Mouse (Mus musculus): Measurements from ENCODE around the gene Rps27. TPM values are rescaled to one million over a fixed set of nuclear protein-coding genes. Genes with fewer than 3 reads are reported as not detected.

The Rps27 gene
- polyA plus RNA-seq, 1 experiment: 28.1 TPM

DNA sequence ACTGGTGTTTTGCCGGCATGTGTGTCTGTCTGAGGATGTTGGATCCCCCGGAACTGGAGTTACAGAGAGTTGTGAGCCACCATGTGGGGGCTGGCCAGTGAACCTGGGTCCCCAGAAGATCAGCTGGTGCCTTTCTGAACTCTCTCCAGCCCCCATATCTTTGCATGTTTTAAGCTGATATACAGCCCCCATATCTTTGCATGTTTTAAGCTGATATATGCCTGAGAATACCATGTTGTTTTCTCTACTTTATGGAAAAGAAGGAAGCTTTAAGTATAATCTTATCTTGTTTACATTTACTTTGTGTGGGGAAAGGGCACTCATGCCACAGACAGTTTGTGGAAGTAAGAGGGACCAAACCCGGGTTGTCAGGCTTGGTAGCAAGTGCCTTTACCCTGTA lies 33.9 kb downstream of the Rps27 start:
- Histone ChIP-seq H3K27me3 (ENCODE audit: control insufficient read depth, insufficient read depth, low read length, poor library complexity, severe bottlenecking) (no peaks in the 10 kb centered on the region), H3K27ac (ENCODE audit: insufficient read depth, low read length) (no peak overlapping the region), H3K9me3 (replicated peaks; ENCODE audit: control insufficient read depth, insufficient read depth, low read length, poor library complexity, severe bottlenecking) (no peaks in the 10 kb centered on the region), H3K4me1 (ENCODE audit: control insufficient read depth, insufficient read depth, low read length) (no peaks in the 10 kb centered on the region), H3K9ac (ENCODE audit: low read depth, poor library complexity, severe bottlenecking) (no peak overlapping the region), H3K36me3 (ENCODE audit: control insufficient read depth, insufficient read depth, low read length, poor library complexity, severe bottlenecking) (no peaks in the 10 kb centered on the region), H3K4me3 (ENCODE audit: low read depth, low read length) (no peak overlapping the region)
- TF ChIP-seq POLR2A (IDR thresholded peaks at IDR 0.05; ENCODE audit: insufficient read depth, low read length): no peak
- no peak for TF ChIP-seq CTCF (IDR thresholded peaks at IDR 0.05; ENCODE audit: low read depth, low read length)
- TF ChIP-seq EP300 (IDR thresholded peaks at IDR 0.05; ENCODE audit: insufficient read depth, low read depth, low read length): no peak

Other genes with a start within 250 kb of the Rps27 start
- gene Hax1, start 214.9 kb downstream of the Rps27 start, polyA plus RNA-seq (2011; ENCODE audit: insufficient read depth, insufficient read length, low read depth, missing spikeins): 169 and 170 TPM in 2 replicates
- gene 4933434E20Rik, start 162.0 kb downstream of the Rps27 start, polyA plus RNA-seq (2011; ENCODE audit: insufficient read depth, insufficient read length, low read depth, missing spikeins): 67.1 and 67.6 TPM in 2 replicates
- gene Ubap2l, start 161.0 kb downstream of the Rps27 start, polyA plus RNA-seq (2011; ENCODE audit: insufficient read depth, insufficient read length, low read depth, missing spikeins): 414 and 432 TPM in 2 replicates
- gene Tpm3, start 141.0 kb downstream of the Rps27 start, polyA plus RNA-seq (2011; ENCODE audit: insufficient read depth, insufficient read length, low read depth, missing spikeins): 286 and 305 TPM in 2 replicates
- 0.73 and 0.81 TPM in 2 replicates for gene Nup210l, start 109.5 kb downstream of the Rps27 start, polyA plus RNA-seq (2011; ENCODE audit: insufficient read depth, insufficient read length, low read depth, missing spikeins)
- gene Rab13, start within 50 bp of the Rps27 start, polyA plus RNA-seq (2011; ENCODE audit: insufficient read depth, insufficient read length, low read depth, missing spikeins): 8.0 and 12.4 TPM in 2 replicates
- 23.7 and 24.5 TPM in 2 replicates for gene Jtb, start 17.9 kb upstream of the Rps27 start, polyA plus RNA-seq (2011; ENCODE audit: insufficient read depth, insufficient read length, low read depth, missing spikeins)
- gene Creb3l4, start 29.9 kb upstream of the Rps27 start, polyA plus RNA-seq (2011; ENCODE audit: insufficient read depth, insufficient read length, low read depth, missing spikeins): 3.7 and 4.6 TPM in 2 replicates
- gene Slc39a1, start 34.5 kb upstream of the Rps27 start, polyA plus RNA-seq (2011; ENCODE audit: insufficient read depth, insufficient read length, low read depth, missing spikeins): 60.5 and 62.4 TPM in 2 replicates
- 32.4 and 34.6 TPM in 2 replicates for gene Crtc2, start 40.5 kb upstream of the Rps27 start, polyA plus RNA-seq (2011; ENCODE audit: insufficient read depth, insufficient read length, low read depth, missing spikeins)
- gene Dennd4b, start 51.5 kb upstream of the Rps27 start, polyA plus RNA-seq (2011; ENCODE audit: insufficient read depth, insufficient read length, low read depth, missing spikeins): 12.3 and 12.8 TPM in 2 replicates
- gene Gatad2b, start 79.5 kb upstream of the Rps27 start, polyA plus RNA-seq (2011; ENCODE audit: insufficient read depth, insufficient read length, low read depth, missing spikeins): 59.0 and 66.1 TPM in 2 replicates
- 11.0 and 12.5 TPM in 2 replicates for gene Slc27a3, start 176.3 kb upstream of the Rps27 start, polyA plus RNA-seq (2011; ENCODE audit: insufficient read depth, insufficient read length, low read depth, missing spikeins)
- gene Ints3, start 220.0 kb upstream of the Rps27 start, polyA plus RNA-seq (2011; ENCODE audit: insufficient read depth, insufficient read length, low read depth, missing spikeins): 68.6 and 71.0 TPM in 2 replicates